Mouse (Mus musculus) heart, adult 18-20 months (tissue): Measurements from ENCODE around the gene Poc1b. TPM values are rescaled to one million over a fixed set of nuclear protein-coding genes. Genes with fewer than 3 reads are reported as not detected.
A peak's percentile ranks its signal among the peaks of the same experiment; 100 is the strongest.

ENCODE experiments used
- DNase-seq, 2 experiments: peaks; one replicate each; pipeline ENCODE4 v3.0.0; 2021 to 2022; ENCODE audit warnings: mixed read lengths in 1 of 2
- long read RNA-seq, 2 experiments: library from polyadenylated mRNA; stranded (forward); transcript quantifications; one replicate each; pipeline ENCODE4 v2.0.0; 2021
- total RNA-seq, 2 experiments: library from RNA; stranded (reverse); gene quantifications; 2 replicates each; pipeline ENCODE4 v1.2.3; 2021

The Poc1b gene
- 1 to 10 TPM; 6.4 to 8.7 TPM for total RNA-seq
- long read RNA-seq, experiment 1, partial matches to known transcripts, result 0 of 1 reads
- long read RNA-seq, experiment 1, other reads (novel, unspliced or antisense), result 1 of 1 reads
- long read RNA-seq, experiment 2, partial matches to known transcripts, result 0 of 2 reads
- long read RNA-seq, experiment 2, other reads (novel, unspliced or antisense), result 1 of 2 reads

- DNase-seq, result peak; percentile 89
These were observed at the start of gene Poc1b for GRCm38 (mm10) chr10:99106703-99107631. Gene Poc1b (plus strand): TSS chr10:99107036.

- no peak for DNase-seq
These were observed 46.2 kb upstream of the Poc1b start for GRCm38 (mm10) chr10:99060588-99060987.

- DNase-seq, result no peak
These were observed 45.4 kb upstream of the Poc1b start for GRCm38 (mm10) chr10:99061418-99061817.

GRCm38 (mm10) chr10:99062546-99062945 is 44.3 kb upstream of the Poc1b start:
- peak in 1 of 2 experiments; percentile 19 for DNase-seq

- DNase-seq, result no peak
These were observed 30.5 kb upstream of the Poc1b start for GRCm38 (mm10) chr10:99076113-99076895.

- no peak for DNase-seq
These were observed 28.2 kb upstream of the Poc1b start for GRCm38 (mm10) chr10:99078621-99079020.

- DNase-seq, result peak in 1 of 2 experiments; percentile 30
These were observed 25.3 kb upstream of the Poc1b start for GRCm38 (mm10) chr10:99081569-99081990.

GRCm38 (mm10) chr10:99083431-99084003 is 23.3 kb upstream of the Poc1b start:
- DNase-seq, result peak in 1 of 2 experiments; percentile 17

GRCm38 (mm10) chr10:99084397-99085239 is 22.2 kb upstream of the Poc1b start:
- DNase-seq, result peak; percentile 82 to 94

GRCm38 (mm10) chr10:99085240-99085587 is 21.6 kb upstream of the Poc1b start:
- no peak for DNase-seq

- DNase-seq, result no peak
These were observed 20.8 kb upstream of the Poc1b start for GRCm38 (mm10) chr10:99086029-99086428.

- DNase-seq, result no peak
These were observed 16.9 kb upstream of the Poc1b start for GRCm38 (mm10) chr10:99089906-99090305.

- no peak for DNase-seq
These were observed 13.5 kb upstream of the Poc1b start for GRCm38 (mm10) chr10:99093364-99093763.

GRCm38 (mm10) chr10:99095114-99095513 is 11.7 kb upstream of the Poc1b start:
- no peak for DNase-seq

- DNase-seq, result peak; percentile 40 to 65
These were observed 9.5 kb upstream of the Poc1b start for GRCm38 (mm10) chr10:99097374-99097773.

GRCm38 (mm10) chr10:99105522-99105921 is 1.3 kb upstream of the Poc1b start:
- DNase-seq, result no peak

- DNase-seq, result no peak
These were observed 529 bp upstream of the Poc1b start for GRCm38 (mm10) chr10:99106311-99106702.

GRCm38 (mm10) chr10:99107964-99108363 is 1.1 kb downstream of the Poc1b start, which contains the start of gene Galnt4:
Gene Galnt4 (plus strand): TSS chr10:99108159.
- DNase-seq, result peak; percentile 91 to 92

- DNase-seq, result no peak
These were observed 1.7 kb downstream of the Poc1b start for GRCm38 (mm10) chr10:99108431-99108982.

- DNase-seq, result no peak
These were observed 6.7 kb downstream of the Poc1b start for GRCm38 (mm10) chr10:99113533-99113932.

GRCm38 (mm10) chr10:99114295-99114694 is 7.5 kb downstream of the Poc1b start:
- DNase-seq, result no peak
